Mouse (Mus musculus) right cerebral cortex, postnatal 4 days (tissue): ENCODE measurements around the gene Sar1a.

Experiments
- DNase-seq: peaks from one replicate; pipeline ENCODE4 v3.0.0-alpha.2; 2022

Sar1a gene

GRCm38 (mm10) chr10:61680015-61680913, at the start of gene Sar1a:
Sar1a (plus strand) TSS chr10:61680299.
- DNase-seq, result peak; percentile 97

GRCm38 (mm10) chr10:61632445-61632844, 47.7 kb upstream of the Sar1a start:
- DNase-seq, result no peak

GRCm38 (mm10) chr10:61637055-61637454, 43.0 kb upstream of the Sar1a start:
- DNase-seq, result no peak

- DNase-seq, result no peak
These were observed 39.7 kb upstream of the Sar1a start for GRCm38 (mm10) chr10:61640363-61640762.

- no peak for DNase-seq
These were observed 33.5 kb upstream of the Sar1a start for GRCm38 (mm10) chr10:61646557-61646956.

GRCm38 (mm10) chr10:61647790-61648736, 32.0 kb upstream of the Sar1a start, which contains the start of gene Ppa1:
Ppa1 (plus strand) TSS chr10:61648552.
- DNase-seq, result peak; percentile 86

GRCm38 (mm10) chr10:61648737-61649645, 31.1 kb upstream of the Sar1a start:
- no peak for DNase-seq

- DNase-seq, result no peak
These were observed 26.0 kb upstream of the Sar1a start for GRCm38 (mm10) chr10:61654105-61654504.

GRCm38 (mm10) chr10:61654691-61655090, 25.4 kb upstream of the Sar1a start:
- no peak for DNase-seq

GRCm38 (mm10) chr10:61655188-61655587, 24.9 kb upstream of the Sar1a start:
- no peak for DNase-seq

- no peak for DNase-seq
These were observed 22.9 kb upstream of the Sar1a start for GRCm38 (mm10) chr10:61656928-61657882.

- peak; percentile 57 for DNase-seq
These were observed 22.1 kb upstream of the Sar1a start for GRCm38 (mm10) chr10:61657985-61658384.

GRCm38 (mm10) chr10:61661887-61662286, 18.2 kb upstream of the Sar1a start:
- DNase-seq, result no peak

- DNase-seq, result peak; percentile 44
These were observed 17.6 kb upstream of the Sar1a start for GRCm38 (mm10) chr10:61662391-61662988.

- no peak for DNase-seq
These were observed 15.0 kb upstream of the Sar1a start for GRCm38 (mm10) chr10:61665111-61665510.

GRCm38 (mm10) chr10:61665651-61666050, 14.4 kb upstream of the Sar1a start:
- no peak for DNase-seq

- DNase-seq, result no peak
These were observed 10.8 kb upstream of the Sar1a start for GRCm38 (mm10) chr10:61669289-61669688.

GRCm38 (mm10) chr10:61669896-61670295, 10.2 kb upstream of the Sar1a start:
- no peak for DNase-seq

- DNase-seq, result no peak
These were observed 9.3 kb upstream of the Sar1a start for GRCm38 (mm10) chr10:61670758-61671157.

GRCm38 (mm10) chr10:61675935-61676334, 4.2 kb upstream of the Sar1a start:
- DNase-seq, result no peak

- no peak for DNase-seq
These were observed 554 bp upstream of the Sar1a start for GRCm38 (mm10) chr10:61679545-61679944.
